Mouse (Mus musculus) lung, postnatal 0 days (tissue): ENCODE results near the gene Iqgap1. TPM values are rescaled to one million over a fixed set of nuclear protein-coding genes. Genes with fewer than 3 reads are reported as not detected.

ENCODE experiments used
- ATAC-seq: fragments of 200-750 bp; cut with Nextera tagmentation; 2 replicates; pipeline ENCODE4 v1.8.0; 2017; ENCODE audit warnings: moderate library complexity
- DNase-seq: peaks from one replicate; pipeline ENCODE4 v3.0.0-alpha.2; 2016; ENCODE audit warnings: low spot score
- H3K27ac ChIP-seq: fragments of 300-500 bp; sonication (generic); 2 replicates; pipeline ENCODE4 v1.5.1; 2014; ENCODE audit warnings: antibody characterized with exemption, mild to moderate bottlenecking, low read length, mixed read lengths
- H3K27me3 ChIP-seq: fragments of 300-500 bp; sonication (generic); replicated peaks from 2 replicates; pipeline ENCODE4 v1.6.1; 2014; ENCODE audit warnings: low read length, mixed read lengths; ENCODE audit not compliant: insufficient read depth
- H3K36me3 ChIP-seq: fragments of 300-500 bp; sonication (generic); 2 replicates; pipeline ENCODE4 v1.6.1; 2014; ENCODE audit warnings: low read length, mixed read lengths; ENCODE audit not compliant: insufficient read depth
- H3K4me1 ChIP-seq: fragments of 300-500 bp; sonication (generic); 2 replicates; pipeline ENCODE4 v1.6.1; 2014; ENCODE audit warnings: antibody characterized with exemption, low read depth, low read length, mixed read lengths; ENCODE audit not compliant: insufficient read depth
- H3K4me2 ChIP-seq: fragments of 300-500 bp; sonication (generic); replicated peaks from 2 replicates; pipeline ENCODE4 v1.6.1; 2014; ENCODE audit warnings: low read depth, mild to moderate bottlenecking, low read length, moderate library complexity, mixed read lengths
- H3K4me3 ChIP-seq: fragments of 300-500 bp; sonication (generic); 2 replicates; pipeline ENCODE4 v1.5.1; 2014; ENCODE audit warnings: low read depth, low read length
- H3K9ac ChIP-seq: fragments of 300-500 bp; sonication (generic); replicated peaks from 2 replicates; pipeline ENCODE4 v1.6.1; 2014; ENCODE audit warnings: low read depth, mild to moderate bottlenecking
- H3K9me3 ChIP-seq: fragments of 300-500 bp; sonication (generic); 2 replicates; pipeline ENCODE4 v1.6.1; 2016; ENCODE audit warnings: low read length, mixed read lengths
- CTCF ChIP-seq: IDR thresholded peaks from 2 replicates; pipeline ENCODE4 v1.5.1; 2016; ENCODE audit warnings: antibody characterized with exemption, mild to moderate bottlenecking
- EP300 ChIP-seq: IDR thresholded peaks from 2 replicates; pipeline ENCODE4 v1.6.1; 2016; ENCODE audit warnings: antibody characterized with exemption, mild to moderate bottlenecking, control low read depth
- WGBS: fragments of 180-500 bp; shearing (Covaris S2); extraction: QIAGEN DNeasy Blood & Tissue Kit; methylation state at CpG from one replicate; pipeline ENCODE4 v1.1.7; 2014; 5-methylcytosine and 5-hydroxymethylcytosine counted together
- polyA plus RNA-seq: library from polyadenylated mRNA; unstranded; fragments of >200 nt; fragmentation: Nextera tagmentation; extraction: Ambion mirVana; gene quantifications from 2 replicates; pipeline ENCODE4 v1.2.1, GENCODE M21; 2015

Gene Iqgap1
- polyA plus RNA-seq, 1 experiment from 2014 or later: 153 TPM

DNA sequence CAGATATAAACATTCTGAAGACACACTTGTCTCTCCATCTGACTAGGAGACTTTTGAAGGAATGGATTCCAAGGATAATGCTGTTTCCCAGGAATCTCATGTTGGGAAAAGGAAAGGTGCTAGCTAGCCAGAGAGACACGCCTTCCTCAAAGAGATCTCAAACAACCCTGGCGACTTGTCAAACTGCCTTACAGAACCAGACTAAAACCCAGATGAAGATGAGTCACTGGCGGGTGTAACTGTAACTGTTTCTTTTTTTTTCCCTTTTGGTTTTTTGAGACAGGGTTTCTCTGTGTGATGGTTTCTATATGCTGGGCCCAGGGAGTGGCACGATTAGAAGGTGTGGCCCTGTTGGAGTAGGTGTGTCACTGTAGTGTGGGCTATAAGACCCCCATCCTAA lies 15.2 kb upstream of the Iqgap1 start:
- Histone ChIP-seq H3K4me2 (no peak overlapping the region), H3K4me3 (no peak overlapping the region), H3K27ac (no peak overlapping the region), H3K9me3 (no peaks in the 10 kb centered on the region), H3K27me3 (no peaks in the 10 kb centered on the region), H3K4me1 (0 out of 2 replicates have a peak, but pooled peaks cover 3% of the 10 kb centered on the region), H3K36me3 (no peaks in the 10 kb centered on the region), H3K9ac (no peak overlapping the region)
- DNase-seq (no peak), ATAC-seq (no peak)
- 60% methylated on average over 4 of the region's 4 CpGs for WGBS
- TF ChIP-seq EP300: no peak
- TF ChIP-seq CTCF: no peak

DNA sequence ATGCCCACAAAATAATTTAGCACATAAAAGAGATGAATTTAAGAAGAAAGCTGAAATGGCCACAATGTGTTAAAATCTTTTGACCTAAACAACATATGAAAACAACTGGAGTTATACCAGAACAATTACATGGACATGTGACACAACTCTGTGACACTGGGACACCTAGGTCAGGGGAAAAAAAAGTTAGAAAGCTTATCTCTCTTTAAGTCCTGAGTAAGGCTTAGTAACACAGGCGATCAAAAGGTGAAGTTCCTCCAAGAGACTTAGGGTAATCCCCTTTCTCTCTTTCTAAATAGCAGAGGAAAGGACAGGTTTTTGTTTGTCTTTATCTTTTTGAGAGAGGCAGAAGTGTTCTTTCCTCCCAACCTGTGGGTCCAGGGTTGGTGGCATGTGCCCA lies 14.5 kb upstream of the Iqgap1 start:
- no peak overlapping the region for H3K4me2 ChIP-seq
- WGBS: 45% methylated on average over 1 of the region's 1 CpGs

DNA sequence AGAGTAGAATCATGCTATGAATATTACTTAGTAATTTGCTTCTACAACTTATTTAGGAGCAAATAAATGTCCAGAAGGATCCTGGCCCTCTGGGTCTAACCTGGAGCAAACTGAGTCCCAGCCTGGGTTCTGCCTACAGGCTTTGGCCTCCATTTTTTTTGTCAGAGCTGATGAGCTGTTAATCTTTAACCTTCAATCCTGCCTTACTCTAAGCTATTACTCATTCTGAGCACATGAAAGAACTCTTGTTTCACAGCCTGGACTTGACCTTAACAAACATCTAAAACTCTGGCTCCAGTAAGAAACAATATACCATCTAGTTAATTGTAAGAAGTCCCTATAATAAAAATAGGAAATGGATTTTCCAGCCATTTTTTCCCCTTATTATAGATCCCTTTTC lies 14.0 kb upstream of the Iqgap1 start:
- Histone ChIP-seq H3K9me3 (no peaks in the 10 kb centered on the region), H3K27me3 (no peaks in the 10 kb centered on the region), H3K36me3 (no peaks in the 10 kb centered on the region), H3K27ac (no peak overlapping the region), H3K4me1 (0 out of 2 replicates have a peak, but pooled peaks cover 3% of the 10 kb centered on the region), H3K4me2 (no peak overlapping the region), H3K9ac (no peak overlapping the region), H3K4me3 (no peak overlapping the region)
- ATAC-seq (no peak), DNase-seq (no peak)
- no peak for TF ChIP-seq EP300
- TF ChIP-seq CTCF: no peak

More for the DNA sequence above, 14.5 kb upstream of the Iqgap1 start:
- H3K9me3 ChIP-seq: no peaks in the 10 kb centered on the region
- H3K4me3 ChIP-seq: no peak overlapping the region
- H3K36me3 ChIP-seq: no peaks in the 10 kb centered on the region
- no peaks in the 10 kb centered on the region for H3K27me3 ChIP-seq
- no peak overlapping the region for H3K9ac ChIP-seq
- DNase-seq (no peak), ATAC-seq (no peak)
- TF ChIP-seq EP300: no peak
- no peak for TF ChIP-seq CTCF
- H3K4me1 ChIP-seq: 0 out of 2 replicates have a peak, but pooled peaks cover 3% of the 10 kb centered on the region
- H3K27ac ChIP-seq: no peak overlapping the region

DNA sequence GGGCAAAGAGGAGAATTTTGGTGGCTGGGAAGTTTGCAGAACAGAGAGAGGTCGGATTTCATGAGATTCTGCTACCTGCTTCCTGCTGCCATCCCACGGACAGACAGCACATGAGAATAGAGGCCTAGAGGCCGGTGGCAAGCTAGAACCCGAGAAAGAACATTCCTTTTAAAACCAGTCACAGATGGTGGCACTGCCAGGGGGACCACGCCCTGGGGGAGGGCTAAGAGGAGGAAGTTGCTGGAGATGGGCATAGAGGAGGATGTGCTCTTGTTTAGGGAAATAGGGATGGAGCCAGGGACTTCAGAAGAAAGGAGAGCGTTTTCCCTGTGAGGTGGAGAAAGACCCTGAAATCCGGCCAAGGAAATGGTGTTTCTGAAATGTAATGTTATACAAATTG lies 12.5 kb upstream of the Iqgap1 start:
- Histone ChIP-seq H3K9ac (no peak overlapping the region), H3K9me3 (no peaks in the 10 kb centered on the region), H3K4me1 (0 out of 2 replicates have a peak, but pooled peaks cover 3% of the 10 kb centered on the region), H3K4me3 (no peak overlapping the region), H3K36me3 (no peaks in the 10 kb centered on the region), H3K4me2 (no peak overlapping the region), H3K27ac (no peak overlapping the region), H3K27me3 (no peaks in the 10 kb centered on the region)
- 45% methylated on average over 7 of the region's 7 CpGs for WGBS
- no peak for TF ChIP-seq EP300
- TF ChIP-seq CTCF: no peak
- ATAC-seq: no peak
- DNase-seq: no peak

DNA sequence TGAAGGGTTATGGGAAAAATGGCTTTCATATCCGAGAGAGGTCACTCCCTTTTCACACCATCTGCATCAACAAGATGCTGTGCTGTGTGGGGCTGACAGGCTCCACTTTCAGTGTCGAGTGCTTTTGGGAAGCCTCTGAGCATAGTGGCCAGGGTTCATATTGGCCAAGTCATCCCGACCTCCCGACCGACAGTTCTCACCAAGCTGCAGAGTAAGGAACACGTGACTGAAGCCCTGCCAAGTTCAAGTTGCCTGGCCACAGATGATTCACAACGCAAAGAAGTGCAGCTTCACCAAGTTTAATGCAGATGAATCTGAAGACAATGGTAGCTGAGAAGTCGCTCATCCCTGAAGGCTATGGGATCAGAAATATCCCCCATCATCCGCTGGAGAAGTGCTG lies 12.0 kb upstream of the Iqgap1 start:
- Histone ChIP-seq H3K27me3 (no peaks in the 10 kb centered on the region), H3K9me3 (no peaks in the 10 kb centered on the region), H3K9ac (no peak overlapping the region), H3K27ac (no peak overlapping the region), H3K4me2 (no peak overlapping the region), H3K4me3 (no peak overlapping the region), H3K4me1 (peaks cover 3% of the 10 kb centered on the region; the same call in 1 of the 2 replicates), H3K36me3 (no peaks in the 10 kb centered on the region)
- 0 out of 2 replicates have a peak, but pooled peaks have one; percentile 29 for ATAC-seq
- WGBS: 40% methylated on average over 9 of the region's 9 CpGs
- DNase-seq: peak; percentile 48
- TF ChIP-seq CTCF (no peak), EP300 (no peak)

DNA sequence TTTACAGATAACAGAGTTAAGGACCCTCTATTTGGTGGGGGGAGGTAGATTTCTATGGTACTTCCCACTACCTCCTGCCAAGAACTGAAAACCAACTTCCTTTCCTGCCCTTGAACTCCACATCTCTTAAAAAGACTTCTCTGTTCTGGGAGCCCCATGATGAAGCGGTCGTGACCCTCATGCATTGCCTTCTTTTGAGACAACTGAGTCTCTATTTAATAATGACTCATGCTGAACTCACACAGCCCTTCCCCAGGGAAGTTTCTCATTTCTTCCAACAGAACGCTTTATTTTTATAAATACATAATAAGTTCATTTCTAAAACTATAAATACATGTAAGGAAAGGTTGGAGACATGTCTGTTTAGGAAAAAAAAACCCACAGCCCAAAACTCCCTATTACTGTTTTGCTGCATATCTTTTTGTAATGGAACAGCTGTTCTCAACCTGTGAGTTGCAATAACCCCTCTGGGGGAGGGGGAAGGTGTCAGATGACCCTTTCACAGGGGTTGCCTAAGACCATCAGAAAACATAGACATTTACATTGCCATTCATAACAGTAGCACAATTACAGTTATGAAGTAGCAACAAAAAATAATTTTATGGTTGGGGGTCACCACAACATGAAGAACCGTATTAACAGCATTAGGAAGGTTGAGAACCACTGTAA lies 10.3 kb upstream of the Iqgap1 start:
- TF ChIP-seq CTCF (no peak), EP300 (no peak)
- Histone ChIP-seq H3K9ac (no peak overlapping the region), H3K27me3 (no peaks in the 10 kb centered on the region), H3K4me3 (no peak overlapping the region), H3K36me3 (no peaks in the 10 kb centered on the region), H3K27ac (no peak overlapping the region), H3K4me2 (no peak overlapping the region), H3K4me1 (peaks cover 3% of the 10 kb centered on the region; the same call in 1 of the 2 replicates), H3K9me3 (no peaks in the 10 kb centered on the region)
- 52% methylated on average over 4 of the region's 4 CpGs for WGBS
- DNase-seq: no peak
- ATAC-seq: no peak
